Mouse (Mus musculus): ENCODE measurements around the gene Unc79. TPM values are rescaled to one million over a fixed set of nuclear protein-coding genes. Genes with fewer than 3 reads are reported as not detected.

Gene Unc79
- polyA plus RNA-seq, 1 experiment from 2014 or later, result 5.2 TPM

DNA sequence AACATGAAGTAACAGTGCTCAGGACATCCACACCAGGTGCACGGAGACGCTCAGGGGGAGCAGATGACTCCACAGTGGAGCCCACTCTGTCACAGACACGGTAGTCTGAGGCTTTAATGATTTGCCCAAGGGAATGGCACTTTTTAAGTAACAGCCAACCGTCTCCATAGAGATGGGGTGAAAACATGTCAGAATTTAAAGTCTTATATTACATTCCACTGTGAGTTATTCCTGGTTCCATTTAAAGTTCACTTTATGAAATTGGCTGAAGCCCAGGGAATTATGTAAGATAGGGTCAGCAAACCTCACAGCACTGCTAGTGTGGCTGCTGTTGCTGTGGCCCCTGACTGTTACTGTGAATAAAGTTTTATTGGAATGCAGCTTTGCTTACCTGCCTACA is 95.8 kb downstream of the Unc79 start:
- Histone ChIP-seq H3K36me3 (peaks cover 7% of the 10 kb centered on the region), H3K4me2 (replicated peaks) (no peak overlapping the region), H3K27ac (no peak overlapping the region), H3K4me1 (0 out of 2 replicates have a peak, but pooled peaks cover 3% of the 10 kb centered on the region), H3K4me3 (no peak overlapping the region), H3K27me3 (no peaks in the 10 kb centered on the region), H3K9me3 (replicated peaks) (no peaks in the 10 kb centered on the region), H3K9ac (no peak overlapping the region)
- ATAC-seq (ENCODE audit: low FRiP score), result no peak
- 63% methylated on average over 4 of the region's 4 CpGs for WGBS

DNA sequence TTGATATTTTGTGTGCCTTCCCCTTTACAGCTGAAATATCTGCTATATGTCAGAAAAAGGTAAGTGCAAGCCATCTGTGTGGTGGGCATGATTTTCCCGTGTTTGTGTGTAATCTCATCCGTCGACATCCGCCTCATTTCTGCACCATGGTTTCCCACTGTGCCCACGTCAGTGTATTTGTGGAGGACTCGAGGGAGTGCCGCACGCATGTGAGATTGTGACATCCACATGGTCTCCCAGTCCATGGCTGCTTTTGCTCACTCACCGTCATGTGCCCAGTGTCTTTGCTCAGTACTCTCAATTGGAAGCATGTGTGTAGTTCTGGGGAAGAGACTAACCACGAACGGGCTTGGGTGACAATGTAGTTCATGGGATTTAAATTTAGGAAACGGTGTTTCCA is 101.2 kb downstream of the Unc79 start:
- no peak for ATAC-seq (ENCODE audit: low FRiP score)
- 94% methylated on average over 12 of the region's 12 CpGs for WGBS
- Histone ChIP-seq H3K4me1 (no peaks in the 10 kb centered on the region), H3K27me3 (no peaks in the 10 kb centered on the region), H3K36me3 (no peaks in the 10 kb centered on the region), H3K4me3 (no peak overlapping the region), H3K27ac (no peak overlapping the region), H3K9ac (no peak overlapping the region), H3K4me2 (replicated peaks) (no peak overlapping the region), H3K9me3 (replicated peaks) (no peaks in the 10 kb centered on the region)

DNA sequence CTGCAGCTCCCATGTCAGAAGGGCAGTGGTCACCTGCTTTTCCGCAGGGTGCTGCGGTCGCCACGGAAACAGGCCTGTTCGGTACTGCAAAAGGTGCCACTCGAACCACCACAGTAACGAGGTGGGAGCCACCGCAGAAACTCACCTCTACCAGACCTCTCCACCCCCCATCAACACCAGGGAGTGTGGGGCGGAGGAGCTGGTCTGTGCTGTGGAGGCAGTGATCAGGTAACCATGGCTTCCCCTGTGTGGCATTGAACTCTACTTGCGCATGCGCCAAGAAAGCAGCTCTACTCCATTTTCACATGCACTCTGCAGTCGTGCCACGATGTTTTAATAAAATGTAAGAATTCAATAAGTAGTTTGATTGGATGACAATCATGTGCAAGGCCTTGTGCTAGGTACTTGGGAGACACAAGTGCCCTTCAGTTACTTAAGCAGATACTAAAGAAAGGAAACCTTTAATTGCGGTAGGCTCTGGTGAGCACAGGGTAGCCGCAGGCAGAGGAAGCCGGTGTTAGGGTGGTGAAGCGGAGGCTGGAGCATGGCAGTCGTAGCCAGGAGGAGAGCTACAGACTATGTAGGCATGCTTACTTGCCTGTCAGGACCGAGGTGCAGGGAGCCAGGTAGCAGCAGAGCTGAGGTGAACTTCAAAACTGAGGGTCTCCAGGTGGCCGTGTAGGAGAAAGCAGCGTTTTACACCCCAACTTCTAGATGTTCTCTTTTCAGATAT is 110.8 kb downstream of the Unc79 start:
- 82% methylated on average over 21 of the region's 21 CpGs for WGBS
- Histone ChIP-seq H3K9ac (no peak overlapping the region), H3K27me3 (no peaks in the 10 kb centered on the region), H3K9me3 (replicated peaks) (no peaks in the 10 kb centered on the region), H3K4me1 (no peaks in the 10 kb centered on the region), H3K36me3 (no peaks in the 10 kb centered on the region), H3K4me3 (no peak overlapping the region), H3K27ac (no peak overlapping the region), H3K4me2 (replicated peaks) (no peak overlapping the region)
- ATAC-seq (ENCODE audit: low FRiP score), result no peak

DNA sequence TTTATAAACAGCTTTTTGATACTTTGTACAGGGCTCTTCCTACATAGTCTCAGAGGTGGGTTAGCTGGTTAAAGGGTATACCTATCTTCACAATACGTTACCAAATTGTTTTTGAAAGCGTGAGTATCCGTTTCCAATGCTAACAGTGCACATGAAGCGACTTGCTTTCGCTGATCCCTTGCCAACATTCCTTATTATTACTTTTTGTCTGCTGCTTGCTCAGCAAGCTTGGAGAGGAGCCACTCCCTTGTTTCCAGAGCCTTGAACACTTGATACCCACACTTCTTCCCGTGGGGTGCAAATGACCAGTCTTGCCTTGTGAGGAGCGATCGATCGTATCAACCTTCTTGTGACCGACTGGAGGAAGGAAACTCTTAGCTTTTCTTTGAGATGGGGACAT is 112.1 kb downstream of the Unc79 start:
- Histone ChIP-seq H3K4me3 (no peak overlapping the region), H3K27me3 (no peaks in the 10 kb centered on the region), H3K4me1 (no peaks in the 10 kb centered on the region), H3K36me3 (no peaks in the 10 kb centered on the region), H3K9ac (no peak overlapping the region), H3K9me3 (replicated peaks) (no peaks in the 10 kb centered on the region), H3K4me2 (replicated peaks) (no peak overlapping the region), H3K27ac (no peak overlapping the region)
- 91% methylated on average over 10 of the region's 10 CpGs for WGBS
- no peak for ATAC-seq (ENCODE audit: low FRiP score)

DNA sequence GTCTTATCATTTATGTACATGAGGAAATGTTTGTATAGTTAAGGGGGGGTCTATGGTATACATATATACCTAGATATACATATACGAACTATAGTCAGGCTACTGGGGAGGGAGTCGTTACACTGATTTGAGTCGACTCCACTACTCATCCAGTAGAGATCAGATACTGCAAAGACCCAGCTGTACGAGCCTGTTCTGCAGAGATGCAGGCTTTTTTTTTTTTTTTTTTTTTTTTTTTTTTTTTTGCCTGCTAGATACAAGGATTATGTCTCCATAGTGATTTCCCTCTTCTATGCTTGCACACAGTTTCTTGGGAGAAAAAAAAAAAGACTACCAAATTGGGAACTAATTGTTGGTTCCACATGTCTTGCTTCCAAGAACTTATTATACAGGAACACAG is 113.5 kb downstream of the Unc79 start:
- no peak overlapping the region for H3K4me2 ChIP-seq (replicated peaks)
- H3K4me1 ChIP-seq, result no peaks in the 10 kb centered on the region
- H3K27ac ChIP-seq, result no peak overlapping the region
- 77% methylated on average over 4 of the region's 4 CpGs for WGBS
- no peak overlapping the region for H3K4me3 ChIP-seq
- H3K36me3 ChIP-seq, result no peaks in the 10 kb centered on the region
- H3K9me3 ChIP-seq (replicated peaks), result no peaks in the 10 kb centered on the region
- ATAC-seq (ENCODE audit: low FRiP score), result no peak
- H3K27me3 ChIP-seq, result no peaks in the 10 kb centered on the region
- no peak overlapping the region for H3K9ac ChIP-seq

DNA sequence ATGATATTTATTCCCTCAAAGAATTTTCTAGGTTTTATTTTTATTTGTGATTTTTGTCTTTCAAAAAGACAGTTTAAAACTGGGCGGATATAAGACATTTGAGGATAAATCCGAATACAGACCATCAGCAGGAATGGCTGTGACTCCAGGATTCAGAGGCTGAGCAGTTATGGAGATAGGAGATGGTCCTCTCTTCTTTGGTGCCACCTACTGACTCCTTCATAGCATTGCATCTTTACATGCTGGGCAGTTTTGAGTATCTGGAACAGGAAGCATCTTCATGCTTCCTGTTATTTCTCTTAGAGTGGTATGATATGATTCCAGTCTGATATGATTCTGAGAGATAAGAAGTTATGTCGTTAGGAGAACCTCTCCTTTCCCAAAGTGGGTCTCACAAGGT is 116.3 kb downstream of the Unc79 start:
- 23% methylated on average over 3 of the region's 3 CpGs for WGBS
- no peak for ATAC-seq (ENCODE audit: low FRiP score)
- H3K4me3 ChIP-seq, result no peak overlapping the region

DNA sequence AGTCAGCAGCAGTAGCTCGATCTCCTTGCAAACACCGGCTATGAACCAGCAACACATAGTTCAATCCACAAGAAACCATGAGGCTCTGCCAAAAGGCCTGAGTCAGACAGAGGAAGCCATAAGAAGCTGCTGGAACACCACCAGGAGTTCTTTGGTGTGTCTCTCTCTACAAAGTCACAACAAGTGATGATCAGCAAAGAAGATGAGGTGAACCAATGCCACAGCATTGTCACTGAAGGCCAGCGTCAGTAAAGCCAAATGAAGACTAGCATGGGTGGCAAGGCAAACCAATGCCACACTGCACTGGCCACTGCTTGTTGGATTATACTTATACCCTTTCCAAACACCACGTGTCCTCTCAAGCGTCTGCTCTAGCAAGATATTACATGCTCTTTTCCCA is 119.5 kb downstream of the Unc79 start:
- H3K36me3 ChIP-seq, result 0 out of 2 replicates have a peak, but pooled peaks cover 6% of the 10 kb centered on the region
- H3K4me1 ChIP-seq, result no peaks in the 10 kb centered on the region
- H3K9ac ChIP-seq, result no peak overlapping the region
- no peaks in the 10 kb centered on the region for H3K27me3 ChIP-seq
- 93% methylated on average over 5 of the region's 5 CpGs for WGBS
- no peaks in the 10 kb centered on the region for H3K9me3 ChIP-seq (replicated peaks)
- H3K4me3 ChIP-seq, result no peak overlapping the region
- H3K4me2 ChIP-seq (replicated peaks), result no peak overlapping the region
- ATAC-seq (ENCODE audit: low FRiP score), result no peak
- no peak overlapping the region for H3K27ac ChIP-seq

More for the DNA sequence above, 116.3 kb downstream of the Unc79 start:
- H3K4me2 ChIP-seq (replicated peaks), result no peak overlapping the region
- no peaks in the 10 kb centered on the region for H3K27me3 ChIP-seq
- no peaks in the 10 kb centered on the region for H3K4me1 ChIP-seq
- no peaks in the 10 kb centered on the region for H3K9me3 ChIP-seq (replicated peaks)
- no peak overlapping the region for H3K9ac ChIP-seq
- no peak overlapping the region for H3K27ac ChIP-seq
- no peaks in the 10 kb centered on the region for H3K36me3 ChIP-seq

DNA sequence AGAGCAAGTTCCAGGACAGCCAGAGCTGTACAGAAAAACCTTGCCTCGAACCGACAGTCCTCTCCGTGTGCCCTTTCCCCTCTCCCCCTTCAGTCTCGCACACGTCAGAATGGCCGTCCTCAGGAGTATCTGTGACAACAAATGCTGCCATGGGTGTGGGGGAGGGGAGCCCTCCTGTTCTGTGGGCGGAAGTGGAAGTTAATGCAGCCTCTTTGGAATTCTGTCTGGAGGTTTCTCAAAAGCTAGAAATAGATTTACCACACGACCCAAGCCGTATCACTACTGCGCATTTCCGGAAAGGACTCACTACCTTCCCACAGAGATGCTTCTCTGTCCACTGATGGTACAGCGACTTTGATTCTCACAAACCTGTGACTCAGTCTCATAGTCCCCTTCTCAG is 120.9 kb downstream of the Unc79 start:
- 0 out of 2 replicates have a peak, but pooled peaks cover 6% of the 10 kb centered on the region for H3K36me3 ChIP-seq
- no peak for ATAC-seq (ENCODE audit: low FRiP score)
- WGBS, result 58% methylated on average over 12 of the region's 12 CpGs

DNA sequence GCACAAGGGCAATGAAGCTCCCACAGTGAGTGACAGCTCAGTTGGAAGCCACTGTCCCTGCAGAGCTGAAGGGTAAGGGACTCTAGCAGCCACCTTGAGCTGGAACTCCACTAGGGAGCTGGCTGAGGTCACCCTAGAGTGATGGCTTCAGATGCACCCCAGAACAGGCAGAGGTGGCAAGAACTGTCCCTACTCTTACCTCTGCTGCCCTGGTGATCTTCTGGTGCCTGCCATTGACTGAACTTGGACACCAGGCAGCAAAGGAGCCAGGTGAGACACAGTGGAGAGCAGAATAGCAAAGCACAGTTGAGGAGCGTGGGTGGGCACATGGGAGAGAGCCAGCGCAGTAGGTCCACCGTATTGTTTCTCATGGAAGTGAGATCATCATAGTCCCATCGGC is 125.3 kb downstream of the Unc79 start:
- no peak for ATAC-seq (ENCODE audit: low FRiP score)
- no peak overlapping the region for H3K9ac ChIP-seq

More for the DNA sequence above, 120.9 kb downstream of the Unc79 start:
- Histone ChIP-seq H3K27me3 (no peaks in the 10 kb centered on the region), H3K4me1 (no peaks in the 10 kb centered on the region), H3K27ac (no peak overlapping the region), H3K4me3 (no peak overlapping the region), H3K4me2 (replicated peaks) (no peak overlapping the region), H3K9ac (no peak overlapping the region), H3K9me3 (replicated peaks) (no peaks in the 10 kb centered on the region)

DNA sequence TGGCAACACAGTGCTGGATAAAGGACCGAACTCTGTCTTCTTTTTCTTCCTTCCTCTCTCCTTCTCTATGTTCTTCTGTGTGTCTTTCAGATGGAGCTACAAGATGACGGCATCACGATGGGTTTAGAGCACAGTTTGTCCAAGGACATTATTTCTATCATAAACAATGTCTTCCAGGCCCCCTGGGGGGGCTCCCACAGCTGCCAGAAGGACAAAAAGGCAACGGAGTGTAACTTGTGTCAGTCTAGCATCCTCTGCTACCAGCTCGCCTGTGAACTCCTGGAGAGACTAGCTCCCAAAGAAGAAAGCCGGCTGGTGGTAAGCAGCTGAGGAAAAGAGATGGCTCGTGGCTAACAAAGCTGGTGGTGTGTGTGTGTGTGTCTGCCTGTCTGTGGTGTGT is 130.1 kb downstream of the Unc79 start:
- no peak overlapping the region for H3K4me2 ChIP-seq (replicated peaks)
- H3K4me1 ChIP-seq, result no peaks in the 10 kb centered on the region
- no peak overlapping the region for H3K27ac ChIP-seq
- H3K36me3 ChIP-seq, result peaks cover 11% of the 10 kb centered on the region
- H3K4me3 ChIP-seq, result no peak overlapping the region
- ATAC-seq (ENCODE audit: low FRiP score), result no peak
- no peaks in the 10 kb centered on the region for H3K27me3 ChIP-seq
- H3K9ac ChIP-seq, result no peak overlapping the region
- 48% methylated on average over 7 of the region's 7 CpGs for WGBS
- H3K9me3 ChIP-seq (replicated peaks), result no peaks in the 10 kb centered on the region

More for the DNA sequence above, 125.3 kb downstream of the Unc79 start:
- 94% methylated on average over 4 of the region's 4 CpGs for WGBS
- no peak overlapping the region for H3K27ac ChIP-seq
- no peak overlapping the region for H3K4me3 ChIP-seq
- H3K36me3 ChIP-seq, result peaks cover 10% of the 10 kb centered on the region; the same call in 1 of the 2 replicates
- H3K4me1 ChIP-seq, result no peaks in the 10 kb centered on the region
- no peaks in the 10 kb centered on the region for H3K9me3 ChIP-seq (replicated peaks)
- no peak overlapping the region for H3K4me2 ChIP-seq (replicated peaks)
- H3K27me3 ChIP-seq, result no peaks in the 10 kb centered on the region

DNA sequence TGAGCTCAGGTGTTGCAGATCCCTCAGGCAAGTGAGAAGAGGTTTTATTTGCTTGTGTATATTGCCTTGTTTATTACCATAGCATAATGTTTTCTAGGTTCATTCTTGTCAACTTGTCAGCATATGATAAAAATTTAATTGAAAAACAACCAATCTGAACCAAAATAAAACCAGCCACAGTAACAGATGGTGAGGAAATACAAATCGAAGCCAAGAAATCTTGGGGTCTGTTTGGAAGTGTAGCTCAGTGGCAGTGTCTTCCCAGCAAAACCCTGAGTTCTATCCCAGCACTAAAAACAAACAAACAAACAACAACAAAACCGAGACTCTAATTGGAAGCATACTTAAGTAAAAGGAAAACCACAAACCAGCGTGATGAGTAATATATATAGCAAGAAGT is 131.4 kb downstream of the Unc79 start:
- H3K4me2 ChIP-seq (replicated peaks), result no peak overlapping the region
- H3K36me3 ChIP-seq, result peaks cover 14% of the 10 kb centered on the region
- H3K4me3 ChIP-seq, result no peak overlapping the region
- no peak overlapping the region for H3K27ac ChIP-seq
- H3K9me3 ChIP-seq (replicated peaks), result no peaks in the 10 kb centered on the region
- no peaks in the 10 kb centered on the region for H3K4me1 ChIP-seq
- no peak for ATAC-seq (ENCODE audit: low FRiP score)
- no peaks in the 10 kb centered on the region for H3K27me3 ChIP-seq
- WGBS, result 86% methylated on average over 3 of the region's 3 CpGs
- no peak overlapping the region for H3K9ac ChIP-seq

DNA sequence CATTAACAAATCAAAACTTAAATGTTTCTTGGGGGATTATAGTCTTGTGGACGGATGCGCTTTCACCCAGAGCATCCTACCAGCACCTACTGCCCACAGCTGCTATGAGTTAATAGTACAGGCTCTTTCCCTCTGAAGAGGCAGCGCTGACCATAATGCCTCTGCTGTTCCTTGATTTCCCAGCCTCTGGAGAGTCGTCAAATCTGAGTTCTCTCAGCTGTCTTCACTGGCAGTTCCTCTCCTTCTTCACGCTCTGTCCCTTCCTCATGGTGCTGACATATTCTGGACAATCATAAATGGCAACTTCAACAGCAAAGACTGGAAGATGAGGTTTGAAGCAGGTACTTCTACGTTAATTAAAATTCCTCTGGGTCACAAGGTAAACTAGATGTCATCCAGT is 143.2 kb downstream of the Unc79 start:
- H3K27me3 ChIP-seq, result no peaks in the 10 kb centered on the region
- 80% methylated on average over 6 of the region's 6 CpGs for WGBS

DNA sequence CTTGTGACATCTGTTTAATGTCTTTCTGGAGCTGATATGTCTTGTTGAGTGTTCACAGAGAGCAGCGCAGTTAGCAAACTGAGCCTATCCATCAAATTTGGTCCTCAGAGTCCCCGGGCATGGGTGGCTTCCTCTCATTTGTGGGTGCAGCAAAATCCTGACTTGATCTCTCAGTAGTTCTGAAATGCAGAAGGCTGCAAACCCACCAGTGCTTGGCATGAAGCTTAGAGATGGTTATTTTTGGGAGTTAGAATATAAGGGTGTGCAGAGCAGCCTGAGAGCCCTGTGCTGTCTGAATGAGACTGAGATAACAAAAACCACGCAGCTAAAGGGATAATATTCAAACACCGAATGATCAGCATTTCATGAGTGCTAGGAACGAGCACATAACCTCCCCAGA is 146.5 kb downstream of the Unc79 start:
- Histone ChIP-seq H3K4me2 (replicated peaks) (no peak overlapping the region), H3K9me3 (replicated peaks) (no peaks in the 10 kb centered on the region), H3K27me3 (no peaks in the 10 kb centered on the region), H3K36me3 (peaks cover 4% of the 10 kb centered on the region; the same call in 1 of the 2 replicates), H3K9ac (no peak overlapping the region), H3K4me1 (no peaks in the 10 kb centered on the region), H3K27ac (no peak overlapping the region), H3K4me3 (no peak overlapping the region)
- no peak for ATAC-seq (ENCODE audit: low FRiP score)
- 87% methylated on average over 5 of the region's 5 CpGs for WGBS

More for the DNA sequence above, 143.2 kb downstream of the Unc79 start:
- no peak for ATAC-seq (ENCODE audit: low FRiP score)
- H3K27ac ChIP-seq, result no peak overlapping the region
- peaks cover 4% of the 10 kb centered on the region; the same call in 1 of the 2 replicates for H3K36me3 ChIP-seq
- H3K9ac ChIP-seq, result no peak overlapping the region
- H3K4me2 ChIP-seq (replicated peaks), result no peak overlapping the region
- no peaks in the 10 kb centered on the region for H3K4me1 ChIP-seq
- no peak overlapping the region for H3K4me3 ChIP-seq
- H3K9me3 ChIP-seq (replicated peaks), result no peaks in the 10 kb centered on the region
